In the genomic region with DNA sequence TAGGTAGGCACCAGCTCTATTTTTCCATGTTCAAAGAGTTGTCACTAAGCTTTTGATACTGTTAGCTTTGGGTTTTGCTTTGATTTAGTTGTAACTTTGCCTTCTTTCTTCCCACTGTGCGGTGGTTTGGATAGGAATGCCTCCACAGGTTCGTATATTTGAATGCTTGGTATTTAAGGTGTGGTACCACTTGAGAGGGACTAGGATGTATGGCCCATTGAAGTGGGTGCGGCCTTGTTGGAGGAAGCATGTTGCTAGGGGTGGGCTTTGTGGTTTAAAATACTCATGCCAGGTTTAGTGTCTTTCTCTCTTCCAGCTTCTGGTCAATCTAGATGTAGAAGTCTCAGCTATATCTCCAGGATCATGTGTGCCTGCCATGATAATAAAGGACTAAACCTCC, we compare ENCODE assay signal across 17 mouse cellular contexts.
"Had no signal": no experiment of that assay in that cellular context is flagged by ENCODE, and none has a peak within 500 bp of the region (broad histone marks: within the 10 kb centered on the region; RNA-seq: fewer than 3 reads in every experiment).

No protein-coding gene starts in this region.

- H3K27me3 ChIP-seq: liver, embryonic 13.5 days; liver, embryonic 15.5 days; megakaryocyte, embryonic 14.5 days; midbrain, embryonic 13.5 days; midbrain, embryonic 15.5 days; neural tube, embryonic 12.5 days had no signal

- H3K36me3 ChIP-seq: liver, embryonic 13.5 days; liver, embryonic 15.5 days; midbrain, embryonic 13.5 days; midbrain, embryonic 15.5 days; neural tube, embryonic 12.5 days had no signal

- H3K4me1 ChIP-seq: liver, embryonic 13.5 days; liver, embryonic 15.5 days; midbrain, embryonic 13.5 days; midbrain, embryonic 15.5 days; neural tube, embryonic 12.5 days had no signal

- H3K27ac ChIP-seq: liver, embryonic 13.5 days; liver, embryonic 15.5 days; macrophage; midbrain, embryonic 13.5 days; midbrain, embryonic 15.5 days; neural tube, embryonic 12.5 days had no signal

- H3K9ac ChIP-seq: liver, embryonic 13.5 days; liver, embryonic 15.5 days; liver, postnatal 0 days; lung, embryonic 14.5 days; midbrain, embryonic 13.5 days; midbrain, embryonic 15.5 days; neural tube, embryonic 12.5 days had no signal

- H3K4me3 ChIP-seq: liver, embryonic 13.5 days; liver, embryonic 15.5 days; megakaryocyte, embryonic 14.5 days; midbrain, embryonic 13.5 days; midbrain, embryonic 15.5 days; neural tube, embryonic 12.5 days had no signal

- DNase-seq: liver, embryonic 13.5 days; liver, postnatal 0 days; lung, embryonic 14.5 days; lung, postnatal 10 days; right cerebral cortex, postnatal 25 days; right cerebral cortex, postnatal 4 days; spleen, adult 18-20 months; thymus, adult 18-20 months; thymus, postnatal 14 days; thymus, postnatal 36 days had no signal

- H3K4me2 ChIP-seq: liver, embryonic 13.5 days; liver, embryonic 15.5 days; lung, embryonic 14.5 days; midbrain, embryonic 11.5 days; midbrain, embryonic 13.5 days; midbrain, embryonic 15.5 days; neural tube, embryonic 12.5 days had no signal

- ATAC-seq: liver, postnatal 0 days; midbrain, embryonic 13.5 days; midbrain, embryonic 15.5 days had no signal

- H3K9me3 ChIP-seq: liver, embryonic 13.5 days; liver, embryonic 15.5 days; megakaryocyte, embryonic 14.5 days; midbrain, embryonic 13.5 days; midbrain, embryonic 15.5 days; neural tube, embryonic 12.5 days had no signal
